Mouse (Mus musculus) neutrophil, adult 83 days (primary cell): ENCODE measurements around the gene Dhrs7c. TPM values are rescaled to one million over a fixed set of nuclear protein-coding genes. Genes with fewer than 3 reads are reported as not detected.

Experiments used
- total RNA-seq, 2 experiments: library from RNA; stranded (reverse); gene quantifications; one replicate each; pipeline ENCODE4 v1.2.4; 2023

The Dhrs7c gene
- total RNA-seq = not detected

GRCm38 (mm10) chr11:67797931-67798330 is at the start of gene Dhrs7c:
Gene Dhrs7c (plus strand): TSS chr11:67798187.

GRCm38 (mm10) chr11:67771053-67771452 is 26.9 kb upstream of the Dhrs7c start, which contains the start of gene Glp2r:
Gene Glp2r (minus strand): TSS chr11:67771153.

GRCm38 (mm10) chr11:67774379-67774778 is 23.6 kb upstream of the Dhrs7c start, which contains the start of gene Gsg1l2:
Gene Gsg1l2 (plus strand): TSS chr11:67774608.

Other genes starting within 250 kb of the Dhrs7c start
- not detected for gene Rcvrn, start 102.9 kb upstream of the Dhrs7c start, total RNA-seq
- not detected for gene Glp2r, start 27.0 kb upstream of the Dhrs7c start, total RNA-seq
- gene Gsg1l2, start 23.6 kb upstream of the Dhrs7c start, total RNA-seq = not detected
- gene Usp43, start 124.0 kb downstream of the Dhrs7c start, total RNA-seq = not detected
- gene Cfap52, start 167.5 kb downstream of the Dhrs7c start, total RNA-seq = not detected
- 10 to 100 TPM; 17.2 to 18.6 TPM for gene Stx8, start 168.0 kb downstream of the Dhrs7c start, total RNA-seq